Mouse (Mus musculus) myocyte (in vitro differentiated cells): ENCODE data around the gene Pcdh7. TPM values are rescaled to one million over a fixed set of nuclear protein-coding genes. Genes with fewer than 3 reads are reported as not detected.

ENCODE experiments used
- H3K27me3 ChIP-seq: one replicate; pipeline ENCODE4 v1.6.1; 2011; ENCODE audit not compliant: control insufficient read depth, insufficient read depth, insufficient read length
- H3K36me3 ChIP-seq: one replicate; pipeline ENCODE4 v1.6.1; 2011; ENCODE audit not compliant: control insufficient read depth, insufficient read depth
- H3K4me2 ChIP-seq: one replicate; pipeline ENCODE4 v1.6.1; 2011; ENCODE audit warnings: low read depth, control low read depth
- H3K4me3 ChIP-seq: one replicate; pipeline ENCODE4 v1.5.1; 2011; ENCODE audit warnings: mild to moderate bottlenecking, control low read depth, moderate library complexity
- H3K79me2 ChIP-seq: one replicate; pipeline ENCODE4 v1.6.1; 2011; ENCODE audit not compliant: control insufficient read depth, insufficient read depth
- H3ac ChIP-seq: one replicate; pipeline ENCODE4 v1.6.1; 2011; ENCODE audit not compliant: control insufficient read depth, insufficient read length
- CEBPB ChIP-seq: IDR thresholded peaks from 2 replicates; pipeline ENCODE4 v1.6.1; 2011; ENCODE audit warnings: mild to moderate bottlenecking, moderate library complexity; ENCODE audit not compliant: poor library complexity, insufficient read depth, severe bottlenecking
- E2F4 ChIP-seq: IDR thresholded peaks from one replicate; pipeline ENCODE4 v1.6.1; 2011; ENCODE audit warnings: mild to moderate bottlenecking, control low read depth, moderate library complexity; ENCODE audit not compliant: insufficient read depth
- MAX ChIP-seq: IDR thresholded peaks from one replicate; pipeline ENCODE4 v1.6.1; 2011; ENCODE audit warnings: low read depth, mild to moderate bottlenecking, control low read depth
- MYOD1 ChIP-seq, 3 experiments: IDR thresholded peaks; one replicate each; pipeline ENCODE4 v1.6.1; 2011; ENCODE audit warnings: control low read depth in 2 of 3, low read depth in 2 of 3, mild to moderate bottlenecking in 2 of 3, moderate library complexity in 1 of 3; ENCODE audit not compliant: insufficient read length in 2 of 3, control insufficient read depth in 1 of 3
- MYOG ChIP-seq, 3 experiments: IDR thresholded peaks; one replicate each; pipeline ENCODE4 v1.6.1; 2011; ENCODE audit warnings: control low read depth in 2 of 3, low read depth in 2 of 3, mild to moderate bottlenecking in 2 of 3; ENCODE audit not compliant: insufficient read length in 2 of 3, control insufficient read depth in 1 of 3, insufficient read depth in 1 of 3
- POLR2A ChIP-seq: IDR thresholded peaks from one replicate; pipeline ENCODE4 v1.6.1; 2011; ENCODE audit warnings: low read depth, mild to moderate bottlenecking, control low read depth, moderate library complexity; ENCODE audit not compliant: insufficient read length
- POLR2AphosphoS2 ChIP-seq: IDR thresholded peaks from one replicate; pipeline ENCODE4 v1.6.1; 2011; ENCODE audit warnings: low read depth, control low read depth; ENCODE audit not compliant: insufficient read length
- REST ChIP-seq: IDR thresholded peaks from one replicate; pipeline ENCODE4 v1.6.1; 2011; ENCODE audit warnings: mild to moderate bottlenecking, control low read depth, moderate library complexity; ENCODE audit not compliant: insufficient read depth, insufficient read length
- SRF ChIP-seq: IDR thresholded peaks from one replicate; pipeline ENCODE4 v1.6.1; 2011; ENCODE audit warnings: low read depth; ENCODE audit not compliant: control insufficient read depth, insufficient read length
- TCF12 ChIP-seq: IDR thresholded peaks from one replicate; pipeline ENCODE4 v1.6.1; 2011; ENCODE audit warnings: mild to moderate bottlenecking, control low read depth; ENCODE audit not compliant: poor library complexity, insufficient read depth, severe bottlenecking
- TCF3 ChIP-seq: IDR thresholded peaks from one replicate; pipeline ENCODE4 v1.6.1; 2011; ENCODE audit warnings: low read depth, control low read depth; ENCODE audit not compliant: insufficient read length
- USF1 ChIP-seq: IDR thresholded peaks from one replicate; pipeline ENCODE4 v1.6.1; 2011; ENCODE audit warnings: low read depth, mild to moderate bottlenecking, control low read depth, moderate library complexity
- polyA plus RNA-seq: library from polyadenylated mRNA; unstranded; fragments of >200 nt; fragmentation: generic; extraction: Trizol; gene quantifications from one replicate; pipeline ENCODE4 v1.2.1, GENCODE M21; 2012; ENCODE audit warnings: missing spikeins

Gene Pcdh7
- polyA plus RNA-seq, 1 experiment = 16.0 TPM

- Histone ChIP-seq H3K4me3 (no peak overlapping the region), H3K27me3 (no peaks in the 10 kb centered on the region), H3ac (no peak overlapping the region), H3K36me3 (no peaks in the 10 kb centered on the region), H3K79me2 (no peaks in the 10 kb centered on the region), H3K4me2 (no peak overlapping the region)
- TF ChIP-seq REST (no peak), MYOD1 (IDR thresholded peaks at IDR 0.05; ENCODE audit: control insufficient read depth in 1 of 3, insufficient read length in 2 of 3, low read depth in 2 of 3) (no peak), POLR2AphosphoS2 (no peak), USF1 (no peak), MAX (no peak), CEBPB (no peak), E2F4 (no peak), SRF (no peak), TCF3 (no peak), MYOG (IDR thresholded peaks at IDR 0.05; ENCODE audit: control insufficient read depth in 1 of 3, insufficient read depth in 1 of 3, insufficient read length in 2 of 3, low read depth in 2 of 3) (no peak), POLR2A (no peak)
These were observed 80.3 kb downstream of the Pcdh7 start for GRCm38 (mm10) chr5:57797951-57798670.

GRCm38 (mm10) chr5:57803108-57803507, 85.3 kb downstream of the Pcdh7 start:
- Histone ChIP-seq H3ac (no peak overlapping the region), H3K36me3 (no peaks in the 10 kb centered on the region), H3K79me2 (no peaks in the 10 kb centered on the region), H3K27me3 (no peaks in the 10 kb centered on the region), H3K4me2 (peak overlapping the region; percentile 48), H3K4me3 (no peak overlapping the region)
- no peak for TF ChIP-seq MAX
- no peak for TF ChIP-seq USF1
- TF ChIP-seq REST = no peak
- TF ChIP-seq TCF12 = peak; percentile 82
- TF ChIP-seq CEBPB = no peak
- no peak for TF ChIP-seq SRF
- TF ChIP-seq MYOD1 (IDR thresholded peaks at IDR 0.05; ENCODE audit: control insufficient read depth in 1 of 3, insufficient read length in 2 of 3, low read depth in 2 of 3) = peak; percentile 84 to 97 (median 92)
- no peak for TF ChIP-seq POLR2AphosphoS2
- peak; percentile 60 for TF ChIP-seq TCF3
- TF ChIP-seq MYOG (IDR thresholded peaks at IDR 0.05; ENCODE audit: control insufficient read depth in 1 of 3, insufficient read depth in 1 of 3, insufficient read length in 2 of 3, low read depth in 2 of 3) = peak; percentile 76 to 94 (median 80)
- no peak for TF ChIP-seq POLR2A

DNA sequence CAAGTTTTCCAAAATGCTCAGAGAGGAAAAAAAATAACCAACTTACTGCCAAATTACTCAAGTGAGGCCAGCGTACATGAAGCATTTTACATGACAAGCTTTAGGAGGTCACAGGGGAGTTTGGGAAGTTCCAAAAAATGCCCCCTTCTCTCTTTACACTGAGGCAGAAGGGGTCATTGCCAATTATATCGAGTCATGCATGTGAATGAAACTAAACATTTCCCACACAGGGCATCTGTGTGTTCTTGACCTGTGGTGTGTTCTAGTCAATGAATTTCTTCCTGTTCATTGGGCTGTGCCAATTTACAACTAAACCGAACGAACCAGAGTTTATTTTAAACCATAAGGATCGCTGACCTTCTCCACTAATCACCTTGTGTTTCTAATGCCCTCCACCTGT, 86.1 kb downstream of the Pcdh7 start:
- Histone ChIP-seq H3K27me3 (no peaks in the 10 kb centered on the region), H3ac (no peak overlapping the region), H3K36me3 (no peaks in the 10 kb centered on the region), H3K4me3 (no peak overlapping the region), H3K4me2 (peak overlapping the region; percentile 48), H3K79me2 (no peaks in the 10 kb centered on the region)
- no peak for TF ChIP-seq TCF3
- no peak for TF ChIP-seq USF1
- TF ChIP-seq TCF12 = no peak
- TF ChIP-seq REST = no peak
- no peak for TF ChIP-seq MAX
- TF ChIP-seq MYOG (IDR thresholded peaks at IDR 0.05; ENCODE audit: control insufficient read depth in 1 of 3, insufficient read depth in 1 of 3, insufficient read length in 2 of 3, low read depth in 2 of 3) = no peak
- TF ChIP-seq E2F4 = no peak
- no peak for TF ChIP-seq SRF
- TF ChIP-seq MYOD1 (IDR thresholded peaks at IDR 0.05; ENCODE audit: control insufficient read depth in 1 of 3, insufficient read length in 2 of 3, low read depth in 2 of 3) = no peak
- TF ChIP-seq POLR2AphosphoS2 = no peak
- no peak for TF ChIP-seq POLR2A
- TF ChIP-seq CEBPB = no peak

- Histone ChIP-seq H3K4me2 (no peak overlapping the region), H3K27me3 (no peaks in the 10 kb centered on the region), H3K4me3 (no peak overlapping the region), H3ac (no peak overlapping the region), H3K36me3 (no peaks in the 10 kb centered on the region), H3K79me2 (no peaks in the 10 kb centered on the region)
- TF ChIP-seq MYOD1 (IDR thresholded peaks at IDR 0.05; ENCODE audit: control insufficient read depth in 1 of 3, insufficient read length in 2 of 3, low read depth in 2 of 3) (no peak), REST (no peak), USF1 (no peak), MYOG (IDR thresholded peaks at IDR 0.05; ENCODE audit: control insufficient read depth in 1 of 3, insufficient read depth in 1 of 3, insufficient read length in 2 of 3, low read depth in 2 of 3) (no peak), TCF12 (no peak), POLR2AphosphoS2 (no peak), SRF (no peak), CEBPB (no peak), TCF3 (no peak), POLR2A (no peak), MAX (no peak), E2F4 (no peak)
These were observed 89.6 kb downstream of the Pcdh7 start for GRCm38 (mm10) chr5:57807350-57807749.
